Mouse (Mus musculus) neural tube, embryonic 11.5 days (tissue): ENCODE results near the gene Snx30. TPM values are rescaled to one million over a fixed set of nuclear protein-coding genes. Genes with fewer than 3 reads are reported as not detected.

Experiments
- ATAC-seq: fragments of 200-750 bp; cut with Nextera tagmentation; 2 replicates; pipeline ENCODE4 v1.8.0; 2017; ENCODE audit warnings: moderate number of reproducible peaks, mild to moderate bottlenecking, moderate TSS enrichment, moderate library complexity; ENCODE audit not compliant: insufficient read depth, low FRiP score, low TSS enrichment
- DNase-seq: peaks from one replicate; pipeline ENCODE4 v3.0.0-alpha.2; 2015; ENCODE audit warnings: low spot score
- H3K27ac ChIP-seq: fragments of 300-500 bp; sonication (generic); 2 replicates; pipeline ENCODE4 v1.5.1; 2014; ENCODE audit warnings: low read depth, mild to moderate bottlenecking, low read length
- H3K27me3 ChIP-seq: fragments of 300-500 bp; sonication (generic); 2 replicates; pipeline ENCODE4 v1.6.1; 2014; ENCODE audit warnings: mild to moderate bottlenecking, low read length, mixed read lengths; ENCODE audit not compliant: control insufficient read depth, insufficient read depth
- H3K36me3 ChIP-seq: fragments of 300-500 bp; sonication (generic); 2 replicates; pipeline ENCODE4 v1.6.1; 2014; ENCODE audit warnings: mild to moderate bottlenecking, low read length, moderate library complexity, mixed read lengths; ENCODE audit not compliant: control insufficient read depth, insufficient read depth
- H3K4me1 ChIP-seq: fragments of 300-500 bp; sonication (generic); 2 replicates; pipeline ENCODE4 v1.6.1; 2014; ENCODE audit warnings: low read length, mixed read lengths; ENCODE audit not compliant: control insufficient read depth, insufficient read depth
- H3K4me2 ChIP-seq: fragments of 300-500 bp; sonication (generic); 2 replicates; pipeline ENCODE4 v1.6.1; 2014; ENCODE audit warnings: low read depth, mild to moderate bottlenecking, moderate library complexity
- H3K4me3 ChIP-seq: fragments of 300-500 bp; sonication (generic); 2 replicates; pipeline ENCODE4 v1.5.1; 2014; ENCODE audit warnings: low read depth, low read length
- H3K9ac ChIP-seq: fragments of 300-500 bp; sonication (generic); 2 replicates; pipeline ENCODE4 v1.6.1; 2014; ENCODE audit warnings: mild to moderate bottlenecking, low read length
- H3K9me3 ChIP-seq: fragments of 300-500 bp; sonication (generic); 2 replicates; pipeline ENCODE4 v1.6.1; 2016; ENCODE audit warnings: low read length; ENCODE audit not compliant: control insufficient read depth
- WGBS: fragments of 180-500 bp; shearing (Covaris S2); extraction: QIAGEN DNeasy Blood & Tissue Kit; methylation state at CpG from one replicate; pipeline ENCODE4 v1.1.7; 2014; 5-methylcytosine and 5-hydroxymethylcytosine counted together
- polyA plus RNA-seq: library from polyadenylated mRNA; unstranded; fragments of >200 nt; fragmentation: Nextera tagmentation; extraction: Ambion mirVana; gene quantifications from 2 replicates; pipeline ENCODE4 v1.2.1, GENCODE M21; 2014

Gene Snx30
- polyA plus RNA-seq, 1 experiment from 2014 or later: 10.6 TPM

- H3K9ac ChIP-seq: no peak overlapping the region
- no peaks in the 10 kb centered on the region for H3K27me3 ChIP-seq
- H3K4me3 ChIP-seq: no peak overlapping the region
- H3K27ac ChIP-seq: no peak overlapping the region
- DNase-seq (no peak), ATAC-seq (no peak)
- no peaks in the 10 kb centered on the region for H3K4me1 ChIP-seq
- no peak overlapping the region for H3K4me2 ChIP-seq
- no peaks in the 10 kb centered on the region for H3K9me3 ChIP-seq
- 92% methylated on average over 8 of the region's 8 CpGs for WGBS
- H3K36me3 ChIP-seq: 0 out of 2 replicates have a peak, but pooled peaks cover 2% of the 10 kb centered on the region
These were observed 73.0 kb downstream of the Snx30 start for GRCm38 (mm10) chr4:59878595-59878994.

GRCm38 (mm10) chr4:59879444-59879843 lies 73.8 kb downstream of the Snx30 start:
- H3K4me3 ChIP-seq: no peak overlapping the region
- DNase-seq (no peak), ATAC-seq (no peak)
- H3K27me3 ChIP-seq: no peaks in the 10 kb centered on the region
- no peak overlapping the region for H3K27ac ChIP-seq
- 92% methylated on average over 3 of the region's 3 CpGs for WGBS
- no peak overlapping the region for H3K4me2 ChIP-seq
- H3K36me3 ChIP-seq: 0 out of 2 replicates have a peak, but pooled peaks cover 2% of the 10 kb centered on the region
- H3K9me3 ChIP-seq: no peaks in the 10 kb centered on the region
- no peaks in the 10 kb centered on the region for H3K4me1 ChIP-seq
- no peak overlapping the region for H3K9ac ChIP-seq

- Histone ChIP-seq H3K27ac (no peak overlapping the region), H3K36me3 (0 out of 2 replicates have a peak, but pooled peaks cover 2% of the 10 kb centered on the region), H3K9ac (no peak overlapping the region), H3K4me1 (no peaks in the 10 kb centered on the region), H3K4me2 (no peak overlapping the region), H3K27me3 (no peaks in the 10 kb centered on the region), H3K4me3 (no peak overlapping the region), H3K9me3 (no peaks in the 10 kb centered on the region)
- DNase-seq: no peak
- ATAC-seq: no peak
- whole genome bisulfite sequencing: 92% methylated on average over 5 of the region's 5 CpGs
These were observed 75.1 kb downstream of the Snx30 start for GRCm38 (mm10) chr4:59880725-59881124.

GRCm38 (mm10) chr4:59881210-59881609 lies 75.6 kb downstream of the Snx30 start:
- Histone ChIP-seq H3K4me1 (no peaks in the 10 kb centered on the region), H3K9me3 (no peaks in the 10 kb centered on the region), H3K27me3 (no peaks in the 10 kb centered on the region), H3K36me3 (0 out of 2 replicates have a peak, but pooled peaks cover 2% of the 10 kb centered on the region), H3K27ac (no peak overlapping the region), H3K9ac (no peak overlapping the region), H3K4me2 (no peak overlapping the region), H3K4me3 (no peak overlapping the region)
- DNase-seq: no peak
- 99% methylated on average over 2 of the region's 2 CpGs for WGBS
- ATAC-seq: no peak

- ATAC-seq (no peak), DNase-seq (no peak)
- 89% methylated on average over 6 of the region's 6 CpGs for WGBS
- no peak overlapping the region for H3K4me3 ChIP-seq
- H3K4me2 ChIP-seq: no peak overlapping the region
- no peak overlapping the region for H3K9ac ChIP-seq
- no peaks in the 10 kb centered on the region for H3K27me3 ChIP-seq
- H3K9me3 ChIP-seq: no peaks in the 10 kb centered on the region
- no peaks in the 10 kb centered on the region for H3K4me1 ChIP-seq
- H3K27ac ChIP-seq: no peak overlapping the region
- 0 out of 2 replicates have a peak, but pooled peaks cover 2% of the 10 kb centered on the region for H3K36me3 ChIP-seq
These were observed 78.6 kb downstream of the Snx30 start for GRCm38 (mm10) chr4:59884136-59884696.

GRCm38 (mm10) chr4:59886281-59886680 lies 80.6 kb downstream of the Snx30 start:
- ATAC-seq: no peak
- 0 out of 2 replicates have a peak, but pooled peaks cover 2% of the 10 kb centered on the region for H3K36me3 ChIP-seq
- 94% methylated on average over 6 of the region's 6 CpGs for WGBS

GRCm38 (mm10) chr4:59887011-59887410 lies 81.4 kb downstream of the Snx30 start:
- H3K27ac ChIP-seq: no peak overlapping the region
- no peak overlapping the region for H3K4me2 ChIP-seq
- WGBS: 90% methylated on average over 5 of the region's 5 CpGs
- ATAC-seq (no peak), DNase-seq (no peak)
- H3K27me3 ChIP-seq: no peaks in the 10 kb centered on the region
- no peak overlapping the region for H3K9ac ChIP-seq
- no peak overlapping the region for H3K4me3 ChIP-seq
- H3K9me3 ChIP-seq: no peaks in the 10 kb centered on the region
- 0 out of 2 replicates have a peak, but pooled peaks cover 2% of the 10 kb centered on the region for H3K36me3 ChIP-seq
- no peaks in the 10 kb centered on the region for H3K4me1 ChIP-seq

More at GRCm38 (mm10) chr4:59886281-59886680, 80.6 kb downstream of the Snx30 start:
- DNase-seq: no peak
- no peak overlapping the region for H3K27ac ChIP-seq
- H3K4me3 ChIP-seq: no peak overlapping the region
- H3K4me1 ChIP-seq: no peaks in the 10 kb centered on the region
- no peaks in the 10 kb centered on the region for H3K27me3 ChIP-seq
- H3K4me2 ChIP-seq: no peak overlapping the region
- no peak overlapping the region for H3K9ac ChIP-seq
- H3K9me3 ChIP-seq: no peaks in the 10 kb centered on the region

GRCm38 (mm10) chr4:59888014-59888413 lies 82.4 kb downstream of the Snx30 start:
- no peaks in the 10 kb centered on the region for H3K36me3 ChIP-seq
- no peak for ATAC-seq
- H3K4me2 ChIP-seq: no peak overlapping the region
- H3K27ac ChIP-seq: no peak overlapping the region
- no peak overlapping the region for H3K9ac ChIP-seq
- no peaks in the 10 kb centered on the region for H3K9me3 ChIP-seq
- H3K4me3 ChIP-seq: no peak overlapping the region
- 85% methylated on average over 5 of the region's 5 CpGs for WGBS
- no peaks in the 10 kb centered on the region for H3K27me3 ChIP-seq
- H3K4me1 ChIP-seq: no peaks in the 10 kb centered on the region
- no peak for DNase-seq

- no peak overlapping the region for H3K9ac ChIP-seq
- no peaks in the 10 kb centered on the region for H3K27me3 ChIP-seq
- H3K36me3 ChIP-seq: peaks cover 3% of the 10 kb centered on the region; the same call in 1 of the 2 replicates
- ATAC-seq (no peak), DNase-seq (no peak)
- H3K4me2 ChIP-seq: no peak overlapping the region
- no peaks in the 10 kb centered on the region for H3K9me3 ChIP-seq
- H3K4me1 ChIP-seq: no peaks in the 10 kb centered on the region
- no peak overlapping the region for H3K4me3 ChIP-seq
- H3K27ac ChIP-seq: no peak overlapping the region
- WGBS: 86% methylated on average over 6 of the region's 6 CpGs
These were observed 84.5 kb downstream of the Snx30 start for GRCm38 (mm10) chr4:59890086-59890600.
